In the genomic region with DNA sequence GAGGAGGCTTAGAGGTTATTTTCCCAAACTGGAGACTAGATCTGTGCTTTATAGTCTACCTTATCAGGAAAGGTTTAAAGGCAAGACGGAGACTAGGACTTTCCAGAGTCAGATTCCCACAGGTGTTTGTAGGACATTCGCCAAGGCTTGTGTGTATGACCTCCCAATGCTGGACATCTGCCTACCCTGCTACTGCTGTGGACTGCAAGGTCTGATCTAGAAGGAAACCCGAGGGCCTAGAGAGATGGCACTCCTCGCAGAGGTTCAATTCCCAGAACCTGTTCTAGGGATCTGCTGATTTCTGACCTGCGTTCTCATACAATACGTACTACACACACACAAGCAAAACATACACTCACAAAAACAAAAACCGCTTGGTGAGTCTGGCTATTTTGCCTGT, we compare ENCODE assay signal across 7 mouse cellular contexts. TPM values are rescaled to one million over a fixed set of nuclear protein-coding genes. Genes with fewer than 3 reads are reported as not detected.
DNase-seq lines count a peak whose midpoint lies in the region; ATAC-seq and TF ChIP-seq lines count a peak whose summit lies in the region.

No protein-coding gene starts in this region.

- WGBS in kidney, postnatal 0 days: 59% methylated on average over 7 of the region's 7 CpGs
- WGBS in embryonic facial prominence, embryonic 10.5 days: 52% methylated on average over 7 of the region's 7 CpGs
- 57% methylated on average over 7 of the region's 7 CpGs for WGBS in hindbrain, embryonic 14.5 days
- 60% methylated on average over 7 of the region's 7 CpGs for WGBS in midbrain, postnatal 0 days

- H3K36me3 ChIP-seq in kidney, postnatal 0 days (ENCODE audit: insufficient read depth, low read length): no peaks in the 10 kb centered on the region
- H3K36me3 ChIP-seq in embryonic facial prominence, embryonic 10.5 days (replicated peaks): 0 out of 2 replicates have a peak, but pooled peaks cover 2% of the 10 kb centered on the region
- no peaks in the 10 kb centered on the region for H3K36me3 ChIP-seq in hindbrain, embryonic 14.5 days (replicated peaks; ENCODE audit: control insufficient read depth, insufficient read depth)
- no peaks in the 10 kb centered on the region for H3K36me3 ChIP-seq in midbrain, postnatal 0 days (ENCODE audit: insufficient read depth, low read length)

- H3K9ac ChIP-seq in kidney, postnatal 0 days (ENCODE audit: low read depth, low read length): no peak overlapping the region
- H3K9ac ChIP-seq in hindbrain, embryonic 14.5 days: no peak overlapping the region
- no peak overlapping the region for H3K9ac ChIP-seq in midbrain, postnatal 0 days (replicated peaks; ENCODE audit: low read length, poor library complexity, severe bottlenecking)

- peak overlapping the region; percentile 81 for H3K4me2 ChIP-seq in kidney, postnatal 0 days (ENCODE audit: low read length)
- peak overlapping the region; percentile 64 for H3K4me2 ChIP-seq in hindbrain, embryonic 14.5 days (replicated peaks)
- H3K4me2 ChIP-seq in midbrain, postnatal 0 days (ENCODE audit: low read depth, low read length, poor library complexity, severe bottlenecking): peak overlapping the region; percentile 91; the same call in 1 of the 2 replicates

- H3K27ac ChIP-seq in kidney, postnatal 0 days: 0 out of 2 replicates have a peak overlapping the region, but pooled peaks have one; percentile 95
- H3K27ac ChIP-seq in embryonic facial prominence, embryonic 10.5 days (replicated peaks): peak overlapping the region; percentile 96; the same call in 1 of the 2 replicates
- H3K27ac ChIP-seq in hindbrain, embryonic 14.5 days: no peak overlapping the region
- H3K27ac ChIP-seq in midbrain, postnatal 0 days (ENCODE audit: low read depth, low read length): no peak overlapping the region

- peaks cover 17% of the 10 kb centered on the region; the same call in 1 of the 2 replicates for H3K4me1 ChIP-seq in kidney, postnatal 0 days (replicated peaks; ENCODE audit: insufficient read depth, low read length)
- peaks cover 50% of the 10 kb centered on the region for H3K4me1 ChIP-seq in embryonic facial prominence, embryonic 10.5 days
- peaks cover 12% of the 10 kb centered on the region for H3K4me1 ChIP-seq in hindbrain, embryonic 14.5 days (replicated peaks; ENCODE audit: control insufficient read depth, insufficient read depth, low read length)
- no peaks in the 10 kb centered on the region for H3K4me1 ChIP-seq in midbrain, postnatal 0 days (ENCODE audit: insufficient read depth, low read length)

- no peaks in the 10 kb centered on the region for H3K9me3 ChIP-seq in kidney, postnatal 0 days (replicated peaks; ENCODE audit: low read length)
- H3K9me3 ChIP-seq in embryonic facial prominence, embryonic 10.5 days: no peaks in the 10 kb centered on the region
- H3K9me3 ChIP-seq in hindbrain, embryonic 14.5 days (ENCODE audit: control insufficient read depth, low read length): no peaks in the 10 kb centered on the region
- no peaks in the 10 kb centered on the region for H3K9me3 ChIP-seq in midbrain, postnatal 0 days (ENCODE audit: low read length)

- H3K27me3 ChIP-seq in kidney, postnatal 0 days (ENCODE audit: insufficient read depth, low read length): no peaks in the 10 kb centered on the region
- H3K27me3 ChIP-seq in embryonic facial prominence, embryonic 10.5 days (replicated peaks; ENCODE audit: low read depth, poor library complexity, severe bottlenecking): no peaks in the 10 kb centered on the region
- no peaks in the 10 kb centered on the region for H3K27me3 ChIP-seq in hindbrain, embryonic 14.5 days (ENCODE audit: control insufficient read depth, insufficient read depth, low read length)
- H3K27me3 ChIP-seq in midbrain, postnatal 0 days (ENCODE audit: insufficient read depth, low read length): no peaks in the 10 kb centered on the region

- no peak overlapping the region; the same call in 1 of the 2 replicates for H3K4me3 ChIP-seq in kidney, postnatal 0 days (replicated peaks; ENCODE audit: low read depth, low read length)
- H3K4me3 ChIP-seq in embryonic facial prominence, embryonic 10.5 days: peak overlapping the region; percentile 89; the same call in 1 of the 2 replicates
- H3K4me3 ChIP-seq in hindbrain, embryonic 14.5 days (replicated peaks; ENCODE audit: low read length): peak overlapping the region; percentile 81; the same call in 1 of the 2 replicates
- H3K4me3 ChIP-seq in midbrain, postnatal 0 days (ENCODE audit: low read depth, low read length): peak overlapping the region; percentile 86; the same call in 1 of the 2 replicates

- DNase-seq in kidney, postnatal 0 days (ENCODE audit: low spot score): no peak
- DNase-seq in kidney, postnatal 36 days: no peak
- no peak for DNase-seq in embryonic facial prominence, embryonic 10.5 days (ENCODE audit: low spot score)
- no peak for DNase-seq in hindbrain, embryonic 14.5 days (ENCODE audit: low spot score)
- DNase-seq in midbrain, postnatal 0 days (ENCODE audit: low spot score): no peak
- DNase-seq in right cerebral cortex, postnatal 4 days: no peak
- DNase-seq in Muller cell, postnatal 12 days (ENCODE audit: inconsistent ontology term): no peak

- no peak for ATAC-seq in kidney, postnatal 0 days (replicated peaks; ENCODE audit: low FRiP score, low read depth)
- ATAC-seq in hindbrain, embryonic 14.5 days (ENCODE audit: low FRiP score): no peak
- ATAC-seq in midbrain, postnatal 0 days (ENCODE audit: low FRiP score): no peak

- no peak for TF ChIP-seq CTCF in kidney, postnatal 0 days (IDR thresholded peaks at IDR 0.05; ENCODE audit: low read depth)
- TF ChIP-seq CTCF in midbrain, postnatal 0 days (IDR thresholded peaks at IDR 0.05): no peak

RNA-seq across cellular contexts. Expression of gene Phlda1, which starts 0.7 kb away (rescaled TPM):
- polyA plus RNA-seq in kidney, postnatal 0 days (2015; fragmentation: Nextera tagmentation; extraction: Ambion mirVana): 25.3 and 29.5 TPM in 2 replicates
- polyA plus RNA-seq in embryonic facial prominence, embryonic 10.5 days (2016; fragmentation: Nextera tagmentation; extraction: Ambion mirVana): 34.0 and 38.4 TPM in 2 replicates
- 57.7 and 66.6 TPM in 2 replicates for polyA plus RNA-seq in hindbrain, embryonic 14.5 days (2014; fragmentation: Nextera tagmentation; extraction: Ambion mirVana)
- 6.8 and 7.0 TPM in 2 replicates for total RNA-seq in midbrain, postnatal 0 days (2014; rRNA removed)
- 32.6 and 32.9 TPM in 2 replicates for polyA plus RNA-seq in midbrain, postnatal 0 days (2015; fragmentation: Nextera tagmentation; extraction: Ambion mirVana)

RNA-seq across cellular contexts. Expression of gene Nap1l1, which starts 32.4 kb away (rescaled TPM):
- 171 and 174 TPM in 2 replicates for polyA plus RNA-seq in kidney, postnatal 0 days (2015; fragmentation: Nextera tagmentation; extraction: Ambion mirVana)
- 367 and 371 TPM in 2 replicates for polyA plus RNA-seq in embryonic facial prominence, embryonic 10.5 days (2016; fragmentation: Nextera tagmentation; extraction: Ambion mirVana)
- polyA plus RNA-seq in hindbrain, embryonic 14.5 days (2014; fragmentation: Nextera tagmentation; extraction: Ambion mirVana): 178 and 185 TPM in 2 replicates
- 57.1 and 83.3 TPM in 2 replicates for total RNA-seq in midbrain, postnatal 0 days (2014; rRNA removed)
- polyA plus RNA-seq in midbrain, postnatal 0 days (2015; fragmentation: Nextera tagmentation; extraction: Ambion mirVana): 160 and 171 TPM in 2 replicates

Comparison
In these comparisons a context has a peak if more than half of its experiments do, and no peak if none do; other contexts are left out.
1. H3K27ac ChIP-seq: peak in kidney, postnatal 0 days (single experiment) and embryonic facial prominence, embryonic 10.5 days (single experiment); none in hindbrain, embryonic 14.5 days (single experiment) and midbrain, postnatal 0 days (single experiment).
2. Peak in every context shown above with its lines, with median percentiles within 50 percentile points of each other: H3K4me2 ChIP-seq.